In the genomic region with DNA sequence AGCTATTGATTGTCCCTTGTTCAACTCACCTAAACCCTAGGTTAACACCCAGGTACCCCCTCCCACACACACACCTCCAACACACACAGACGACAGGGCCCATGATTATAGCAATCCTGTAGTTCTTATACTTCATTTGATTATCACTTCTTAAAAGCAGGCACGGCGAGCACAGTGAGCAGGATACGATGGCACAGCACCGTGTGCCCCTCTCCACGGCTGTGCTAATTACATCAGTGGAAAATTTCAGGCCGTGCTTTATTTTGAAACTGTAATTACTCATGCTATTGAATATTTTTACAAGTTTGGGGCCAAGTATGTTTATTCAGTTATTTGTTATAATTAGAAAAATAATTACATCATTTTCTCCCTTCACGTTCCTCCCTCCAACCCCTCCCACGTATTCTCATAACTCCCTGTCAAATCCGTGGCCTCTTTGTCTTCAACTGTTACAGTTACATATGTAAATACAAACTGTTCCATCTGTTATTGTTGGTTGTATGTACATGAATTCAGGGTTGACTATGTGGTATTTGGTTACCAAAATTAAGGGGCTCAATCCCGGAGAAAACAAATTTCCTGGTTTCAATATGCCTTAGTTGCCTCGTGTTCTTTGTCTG, we compare ENCODE assay signal across 30 mouse cellular contexts.
DNase-seq lines count a peak whose midpoint lies in the region; ATAC-seq and TF ChIP-seq lines count a peak whose summit lies in the region.
"Had no signal": no experiment of that assay in that cellular context is flagged by ENCODE, and none has a peak within 500 bp of the region (broad histone marks: within the 10 kb centered on the region; RNA-seq: fewer than 3 reads in every experiment).

No protein-coding gene starts in this region.

- TF ChIP-seq POLR2A in olfactory bulb, adult 2 months (IDR thresholded peaks at IDR 0.05; ENCODE audit: insufficient read depth, low read depth, low read length): no peak

- no peak for DNase-seq in hindbrain, postnatal 0 days (ENCODE audit: low spot score)
- no peak for DNase-seq in MN1 (ENCODE audit: low spot score)
- DNase-seq: adrenal gland, postnatal 14 days; cerebellum, adult 11-12 months; cerebellum, adult 9-11 months; embryo, embryonic 11 days; gastrocnemius, postnatal 10 days; heart, postnatal 10 days; kidney, adult 2 months; liver, embryonic 13.5 days; lung, postnatal 36 days; right cerebral cortex, adult 18-20 months; spleen, adult 18-20 months; thymus, adult 18-20 months; thymus, postnatal 25 days had no signal

- WGBS in forebrain, embryonic 15.5 days: 66% methylated on average over 12 of the region's 12 CpGs
- 87% methylated on average over 12 of the region's 12 CpGs for WGBS in forebrain, embryonic 12.5 days
- WGBS in hindbrain, embryonic 15.5 days: 85% methylated on average over 12 of the region's 12 CpGs
- 87% methylated on average over 12 of the region's 12 CpGs for WGBS in hindbrain, postnatal 0 days
- WGBS in liver, embryonic 15.5 days (ENCODE audit: insufficient replicate concordance): 79% methylated on average over 12 of the region's 12 CpGs
- WGBS in liver, embryonic 12.5 days (ENCODE audit: insufficient replicate concordance): 80% methylated on average over 12 of the region's 12 CpGs
- 43% methylated on average over 12 of the region's 12 CpGs for WGBS in olfactory bulb, adult 2 months

- H3K9me3 ChIP-seq in forebrain, embryonic 15.5 days: no peaks in the 10 kb centered on the region
- no peaks in the 10 kb centered on the region for H3K9me3 ChIP-seq in forebrain, embryonic 12.5 days
- no peaks in the 10 kb centered on the region for H3K9me3 ChIP-seq in hindbrain, embryonic 15.5 days
- no peaks in the 10 kb centered on the region for H3K9me3 ChIP-seq in hindbrain, postnatal 0 days (ENCODE audit: low read length)
- no peaks in the 10 kb centered on the region for H3K9me3 ChIP-seq in liver, embryonic 15.5 days (replicated peaks)
- H3K9me3 ChIP-seq in liver, embryonic 12.5 days (replicated peaks): no peaks in the 10 kb centered on the region
- H3K9me3 ChIP-seq: embryonic facial prominence, embryonic 12.5 days; heart, embryonic 10.5 days; hindbrain, embryonic 13.5 days; limb, embryonic 12.5 days; liver, embryonic 13.5 days had no signal

- peaks cover 15% of the 10 kb centered on the region for H3K4me1 ChIP-seq in forebrain, embryonic 15.5 days
- H3K4me1 ChIP-seq in forebrain, embryonic 12.5 days: peaks cover 3% of the 10 kb centered on the region; the same call in 1 of the 2 replicates
- no peaks in the 10 kb centered on the region for H3K4me1 ChIP-seq in hindbrain, embryonic 15.5 days (replicated peaks)
- no peaks in the 10 kb centered on the region for H3K4me1 ChIP-seq in hindbrain, postnatal 0 days (ENCODE audit: insufficient read depth, low read length)
- peaks cover 56% of the 10 kb centered on the region for H3K4me1 ChIP-seq in liver, embryonic 15.5 days (replicated peaks)
- H3K4me1 ChIP-seq in liver, embryonic 12.5 days: peaks cover 13% of the 10 kb centered on the region
- peaks cover 12% of the 10 kb centered on the region for H3K4me1 ChIP-seq in olfactory bulb, adult 2 months (ENCODE audit: control insufficient read depth, insufficient read depth, low read length)
- H3K4me1 ChIP-seq: embryonic facial prominence, embryonic 12.5 days; limb, embryonic 12.5 days had no signal

- H3K27ac ChIP-seq in forebrain, embryonic 15.5 days (replicated peaks): peak overlapping the region; percentile 49
- H3K27ac ChIP-seq in forebrain, embryonic 12.5 days: no peak overlapping the region
- no peak overlapping the region for H3K27ac ChIP-seq in hindbrain, embryonic 15.5 days (replicated peaks)
- no peak overlapping the region for H3K27ac ChIP-seq in hindbrain, postnatal 0 days
- H3K27ac ChIP-seq in liver, embryonic 15.5 days (replicated peaks): peak overlapping the region; percentile 42; the same call in 1 of the 2 replicates
- H3K27ac ChIP-seq in liver, embryonic 12.5 days: no peak overlapping the region; the same call in 1 of the 2 replicates
- peak overlapping the region; percentile 69 for H3K27ac ChIP-seq in olfactory bulb, adult 2 months (ENCODE audit: insufficient read depth, low read depth, low read length)
- H3K27ac ChIP-seq: embryonic facial prominence, embryonic 12.5 days; heart, embryonic 10.5 days; hindbrain, embryonic 13.5 days; left cerebral cortex, adult 2 months; limb, embryonic 12.5 days; stomach, postnatal 0 days had no signal

- no peak for TF ChIP-seq CTCF in hindbrain, postnatal 0 days (IDR thresholded peaks at IDR 0.05; ENCODE audit: low read depth)
- no peak for TF ChIP-seq CTCF in olfactory bulb, adult 2 months (IDR thresholded peaks at IDR 0.05; ENCODE audit: insufficient read depth, low read depth, low read length)

- H3K4me3 ChIP-seq in forebrain, embryonic 15.5 days: no peak overlapping the region
- H3K4me3 ChIP-seq in forebrain, embryonic 12.5 days (replicated peaks): no peak overlapping the region
- no peak overlapping the region for H3K4me3 ChIP-seq in hindbrain, embryonic 15.5 days
- H3K4me3 ChIP-seq in hindbrain, postnatal 0 days (ENCODE audit: low read length): no peak overlapping the region
- H3K4me3 ChIP-seq in liver, embryonic 15.5 days (replicated peaks): no peak overlapping the region
- no peak overlapping the region for H3K4me3 ChIP-seq in liver, embryonic 12.5 days
- H3K4me3 ChIP-seq in olfactory bulb, adult 2 months (ENCODE audit: insufficient read depth, low read depth, low read length): no peak overlapping the region
- H3K4me3 ChIP-seq: embryonic facial prominence, embryonic 12.5 days; heart, embryonic 10.5 days; hindbrain, embryonic 13.5 days; left cerebral cortex, adult 2 months; limb, embryonic 12.5 days; liver, embryonic 13.5 days had no signal

- no peaks in the 10 kb centered on the region for H3K27me3 ChIP-seq in forebrain, embryonic 15.5 days
- no peaks in the 10 kb centered on the region for H3K27me3 ChIP-seq in forebrain, embryonic 12.5 days
- no peaks in the 10 kb centered on the region for H3K27me3 ChIP-seq in hindbrain, embryonic 15.5 days
- no peaks in the 10 kb centered on the region for H3K27me3 ChIP-seq in hindbrain, postnatal 0 days (ENCODE audit: insufficient read depth, low read length)
- no peaks in the 10 kb centered on the region for H3K27me3 ChIP-seq in liver, embryonic 15.5 days
- H3K27me3 ChIP-seq in liver, embryonic 12.5 days (replicated peaks): no peaks in the 10 kb centered on the region
- H3K27me3 ChIP-seq: embryonic facial prominence, embryonic 12.5 days; hindbrain, embryonic 13.5 days; limb, embryonic 12.5 days; liver, embryonic 13.5 days had no signal

- peak; percentile 73 for ATAC-seq in forebrain, embryonic 15.5 days (replicated peaks)
- ATAC-seq in forebrain, embryonic 12.5 days (ENCODE audit: low FRiP score): no peak
- 0 out of 2 replicates have a peak, but pooled peaks have one; percentile 49 for ATAC-seq in hindbrain, embryonic 15.5 days (ENCODE audit: low FRiP score, low read depth)
- ATAC-seq in hindbrain, postnatal 0 days: no peak
- ATAC-seq in liver, embryonic 15.5 days (ENCODE audit: insufficient read depth): no peak
- no peak for ATAC-seq in liver, embryonic 12.5 days
- ATAC-seq: inflammation-experienced regulatory T-cells, adult 6 months; midbrain, embryonic 16.5 days had no signal

- H3K4me2 ChIP-seq in forebrain, embryonic 15.5 days (replicated peaks): no peak overlapping the region
- H3K4me2 ChIP-seq in forebrain, embryonic 12.5 days: no peak overlapping the region
- no peak overlapping the region for H3K4me2 ChIP-seq in hindbrain, embryonic 15.5 days
- no peak overlapping the region for H3K4me2 ChIP-seq in hindbrain, postnatal 0 days (ENCODE audit: low read depth, low read length)
- H3K4me2 ChIP-seq in liver, embryonic 15.5 days: no peak overlapping the region
- no peak overlapping the region for H3K4me2 ChIP-seq in liver, embryonic 12.5 days
- H3K4me2 ChIP-seq: embryonic facial prominence, embryonic 12.5 days; hindbrain, embryonic 13.5 days; limb, embryonic 12.5 days; liver, embryonic 13.5 days; midbrain, embryonic 11.5 days had no signal

- no peak overlapping the region for H3K9ac ChIP-seq in forebrain, embryonic 15.5 days (replicated peaks)
- H3K9ac ChIP-seq in forebrain, embryonic 12.5 days: no peak overlapping the region
- H3K9ac ChIP-seq in hindbrain, embryonic 15.5 days: no peak overlapping the region
- H3K9ac ChIP-seq in hindbrain, postnatal 0 days (replicated peaks; ENCODE audit: low read length): no peak overlapping the region
- no peak overlapping the region for H3K9ac ChIP-seq in liver, embryonic 15.5 days
- no peak overlapping the region for H3K9ac ChIP-seq in liver, embryonic 12.5 days
- H3K9ac ChIP-seq: embryonic facial prominence, embryonic 12.5 days; hindbrain, embryonic 13.5 days; limb, embryonic 12.5 days; liver, embryonic 13.5 days had no signal

- H3K36me3 ChIP-seq in forebrain, embryonic 15.5 days: no peaks in the 10 kb centered on the region
- H3K36me3 ChIP-seq in forebrain, embryonic 12.5 days (replicated peaks): no peaks in the 10 kb centered on the region
- H3K36me3 ChIP-seq in hindbrain, embryonic 15.5 days: no peaks in the 10 kb centered on the region
- H3K36me3 ChIP-seq in hindbrain, postnatal 0 days (ENCODE audit: insufficient read depth, low read length): no peaks in the 10 kb centered on the region
- no peaks in the 10 kb centered on the region for H3K36me3 ChIP-seq in liver, embryonic 15.5 days (replicated peaks)
- no peaks in the 10 kb centered on the region for H3K36me3 ChIP-seq in liver, embryonic 12.5 days
- H3K36me3 ChIP-seq: embryonic facial prominence, embryonic 12.5 days; heart, embryonic 10.5 days; hindbrain, embryonic 13.5 days; limb, embryonic 12.5 days; liver, embryonic 13.5 days had no signal

Comparison
In these comparisons a context has a peak if more than half of its experiments do, and no peak if none do; other contexts are left out.
1. ATAC-seq: peak in forebrain, embryonic 15.5 days (single experiment) and hindbrain, embryonic 15.5 days (single experiment); none in forebrain, embryonic 12.5 days (single experiment), hindbrain, postnatal 0 days (single experiment), liver, embryonic 15.5 days (single experiment) and liver, embryonic 12.5 days (single experiment).
2. H3K27ac ChIP-seq: peak in forebrain, embryonic 15.5 days (single experiment), liver, embryonic 15.5 days (single experiment) and olfactory bulb, adult 2 months (single experiment); none in forebrain, embryonic 12.5 days (single experiment), hindbrain, embryonic 15.5 days (single experiment), hindbrain, postnatal 0 days (single experiment) and liver, embryonic 12.5 days (single experiment).